Mouse (Mus musculus): ENCODE results near the gene Rsph3a.
A peak's percentile ranks its signal among the peaks of the same experiment; 100 is the strongest.
"Not testable (repeated sequence)": the region's sequence is repeated elsewhere in the genome, so short reads cannot be mapped to it uniquely, and the experiment has no call there.

Rsph3a gene

DNA sequence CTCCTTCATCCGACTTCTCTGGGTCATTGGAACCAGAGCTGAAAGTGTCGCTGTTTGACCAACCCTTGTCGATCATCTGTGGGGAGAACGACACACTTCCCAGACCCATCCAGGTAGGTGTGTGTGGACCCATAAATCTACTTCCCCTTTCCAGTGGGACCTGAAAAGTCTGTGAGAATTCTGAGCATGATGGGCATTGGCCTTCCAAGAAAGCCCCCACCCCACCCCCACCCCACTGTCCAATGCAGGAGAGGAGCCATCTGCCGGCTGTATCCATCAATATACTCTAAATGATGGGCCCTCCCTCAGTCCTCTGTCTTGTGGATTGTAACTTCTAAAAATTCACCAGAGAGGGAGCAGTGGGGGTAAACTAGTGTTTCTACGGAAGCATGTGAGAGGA lies 16.8 kb upstream of the Rsph3a start:
- no peak for DNase-seq (ENCODE audit: low spot score in 2 of 2)

DNA sequence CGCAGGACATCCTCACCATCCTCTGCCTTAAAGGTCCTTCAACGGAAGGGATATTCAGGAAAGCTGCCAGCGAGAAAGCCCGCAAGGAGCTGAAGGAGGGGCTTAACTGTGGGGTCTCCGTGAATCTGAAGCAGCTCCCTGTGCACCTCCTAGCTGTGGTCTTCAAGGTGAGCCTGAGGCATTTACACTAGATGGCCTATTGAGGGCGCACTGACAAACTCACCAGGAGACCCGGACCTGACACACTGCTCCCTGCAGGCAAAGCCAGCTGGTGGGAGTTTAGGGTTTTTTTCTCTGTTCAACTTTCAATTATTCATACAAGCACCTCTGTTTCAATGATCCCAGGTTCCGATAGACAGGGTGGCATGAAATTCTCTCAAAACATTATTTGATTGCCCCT lies 16.1 kb upstream of the Rsph3a start:
- DNase-seq (ENCODE audit: low spot score in 2 of 2): no peak

DNA sequence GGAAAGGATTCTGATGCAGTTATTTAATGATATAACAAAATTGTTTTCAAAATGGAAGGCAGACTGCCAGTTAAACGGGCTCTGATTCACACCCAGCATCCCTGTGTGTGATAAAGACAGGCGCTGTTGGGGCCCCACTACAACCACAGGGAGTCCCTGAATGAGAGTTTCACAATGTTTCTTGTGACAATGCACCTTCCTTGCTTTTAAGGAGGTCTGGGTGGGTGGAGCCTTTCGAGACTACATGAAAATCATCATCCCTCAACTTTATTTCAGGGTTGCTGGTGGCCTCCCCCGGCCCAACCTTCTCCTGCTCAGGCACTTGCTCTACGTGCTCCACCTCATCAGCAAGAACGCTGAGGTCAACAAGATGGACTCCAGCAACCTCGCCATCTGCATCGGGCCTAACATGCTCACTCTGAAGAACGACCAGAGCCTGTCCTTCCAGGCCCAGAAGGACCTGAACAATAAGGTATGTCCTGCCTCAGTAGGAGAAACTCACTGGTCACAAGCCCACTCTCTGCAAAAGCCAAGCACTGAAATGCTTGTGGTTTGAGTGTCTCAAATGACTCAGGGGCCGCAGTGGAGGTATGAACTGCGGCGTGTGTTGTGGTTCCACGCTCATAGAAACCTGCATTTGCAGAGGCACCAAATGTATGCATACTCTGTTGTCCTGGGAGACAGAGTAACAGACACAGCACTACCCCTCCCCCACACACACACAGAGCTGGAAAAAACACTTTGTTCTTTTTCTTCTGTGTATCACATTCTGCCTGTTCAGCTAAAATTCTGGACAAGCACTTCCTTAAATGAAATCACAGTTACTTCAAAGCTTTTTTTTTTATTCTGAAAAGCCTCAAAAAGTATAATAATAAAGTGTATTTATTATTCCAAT lies 14.1 kb upstream of the Rsph3a start:
- DNase-seq (ENCODE audit: low spot score in 2 of 2): no peak

GRCm38 (mm10) chr17:7932121-7932520 lies 13.3 kb upstream of the Rsph3a start:
- not testable (repeated sequence) for DNase-seq (ENCODE audit: low spot score in 2 of 2)

- DNase-seq (ENCODE audit: low spot score in 2 of 2): peak in 1 of 2 experiments; percentile 52
Observed at GRCm38 (mm10) chr17:7939640-7940039, 5.8 kb upstream of the Rsph3a start.

GRCm38 (mm10) chr17:7946053-7946627 lies 726 bp downstream of the Rsph3a start:
- DNase-seq (ENCODE audit: low spot score in 2 of 2): not testable (repeated sequence)

DNA sequence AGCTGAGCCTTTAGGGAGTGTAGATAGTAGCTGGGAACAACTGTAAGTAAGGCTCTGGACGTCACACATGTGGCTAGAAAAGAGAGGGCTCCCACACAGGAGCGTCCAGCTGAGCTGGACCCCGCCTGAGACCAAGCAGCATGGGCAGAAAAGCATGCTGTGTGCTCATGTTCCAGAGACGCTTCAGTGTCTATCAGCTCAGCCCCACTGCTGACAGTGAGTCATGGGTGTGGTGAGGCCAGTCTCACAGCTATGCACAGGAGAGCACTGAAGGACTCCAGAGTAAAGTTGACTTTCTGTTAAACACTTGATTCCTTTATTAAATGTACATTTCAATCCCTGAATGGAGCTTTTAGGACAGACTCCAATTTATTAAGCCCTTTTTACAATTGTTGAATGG lies 5.9 kb downstream of the Rsph3a start:
- DNase-seq (ENCODE audit: low spot score in 2 of 2): not testable (repeated sequence)

DNA sequence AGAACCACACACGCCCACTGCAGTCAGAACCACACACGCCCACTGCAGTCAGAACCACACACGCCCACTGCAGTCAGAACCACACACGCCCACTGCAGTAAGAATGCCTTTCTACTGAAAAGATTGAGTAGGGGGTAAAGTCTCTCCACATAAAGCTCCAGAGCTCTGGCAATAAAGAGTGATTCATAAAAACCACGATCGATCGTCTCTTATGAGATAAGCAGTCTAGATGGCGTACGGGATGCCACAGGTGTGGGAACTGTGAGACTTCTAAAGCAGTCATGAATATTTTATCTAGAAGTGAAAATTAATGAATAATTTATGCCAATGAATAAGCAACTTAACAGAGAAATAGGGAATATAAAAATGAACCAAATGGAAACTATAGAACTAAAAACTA lies 11.8 kb downstream of the Rsph3a start:
- DNase-seq (ENCODE audit: low spot score in 2 of 2): not testable (repeated sequence)

GRCm38 (mm10) chr17:7963333-7963732 lies 17.9 kb downstream of the Rsph3a start:
- DNase-seq (ENCODE audit: low spot score in 2 of 2): not testable (repeated sequence)

DNA sequence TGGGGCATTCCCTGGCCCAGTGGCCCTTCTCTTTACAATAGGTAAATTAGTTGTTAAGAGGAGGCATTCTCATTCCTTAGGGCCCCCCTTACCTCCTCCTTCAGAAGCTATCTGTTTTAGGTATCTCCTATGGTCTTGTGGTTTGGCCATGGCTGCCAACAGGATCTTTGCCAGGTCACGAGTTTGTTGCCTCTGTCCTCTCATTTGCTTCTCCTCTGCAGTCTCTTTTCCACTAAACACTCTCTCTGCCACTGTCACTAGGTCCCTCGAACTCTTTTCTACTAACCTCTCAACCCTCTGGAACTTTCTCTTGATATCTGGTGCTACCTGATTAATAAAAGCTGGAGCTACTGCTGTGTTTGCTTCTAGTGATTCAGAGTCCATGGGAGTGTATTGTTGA lies 19.0 kb downstream of the Rsph3a start:
- DNase-seq (ENCODE audit: low spot score in 2 of 2): not testable (repeated sequence)

DNA sequence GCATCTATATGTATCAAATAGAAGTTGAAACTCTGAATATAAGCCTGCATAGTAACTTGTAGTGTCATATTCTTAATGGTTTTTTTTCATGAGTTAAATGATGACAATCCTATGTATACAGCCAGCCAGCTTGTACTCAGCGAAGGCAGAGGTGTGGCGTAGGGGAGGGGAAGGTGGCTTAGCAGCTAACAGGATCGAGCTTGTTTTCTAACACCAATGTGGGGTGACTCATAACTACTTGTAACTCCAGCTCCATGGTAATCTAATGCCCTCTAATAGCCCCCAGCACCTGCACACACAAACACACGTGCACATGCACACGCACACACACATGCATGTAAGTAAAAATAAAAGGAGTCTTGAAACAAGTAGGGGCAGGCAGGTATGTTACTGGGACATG lies 23.1 kb downstream of the Rsph3a start:
- peak in 1 of 2 experiments; percentile 17 for DNase-seq (ENCODE audit: low spot score in 2 of 2)

DNA sequence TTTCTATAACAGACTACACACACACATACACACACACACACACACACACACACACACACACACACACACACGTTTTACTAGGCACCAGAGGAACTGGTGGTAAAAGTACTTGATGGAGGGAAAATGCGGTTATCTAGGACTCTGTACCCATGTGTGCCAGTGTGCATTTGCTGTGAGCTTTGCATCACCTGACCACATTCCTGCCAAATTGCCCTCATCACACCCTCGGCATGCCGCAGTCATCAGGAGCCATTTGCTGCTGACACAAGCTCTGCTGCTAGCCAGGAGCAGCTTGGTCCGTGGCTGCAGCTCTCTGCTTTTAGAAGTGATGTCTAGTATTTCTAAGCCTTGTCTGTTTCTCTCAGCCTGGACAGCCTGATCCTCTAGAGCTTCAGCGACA lies 24.4 kb downstream of the Rsph3a start:
- DNase-seq (ENCODE audit: low spot score in 2 of 2): not testable (repeated sequence)

GRCm38 (mm10) chr17:7983484-7983883 lies 38.1 kb downstream of the Rsph3a start:
- not testable (repeated sequence) for DNase-seq (ENCODE audit: low spot score in 2 of 2)

DNA sequence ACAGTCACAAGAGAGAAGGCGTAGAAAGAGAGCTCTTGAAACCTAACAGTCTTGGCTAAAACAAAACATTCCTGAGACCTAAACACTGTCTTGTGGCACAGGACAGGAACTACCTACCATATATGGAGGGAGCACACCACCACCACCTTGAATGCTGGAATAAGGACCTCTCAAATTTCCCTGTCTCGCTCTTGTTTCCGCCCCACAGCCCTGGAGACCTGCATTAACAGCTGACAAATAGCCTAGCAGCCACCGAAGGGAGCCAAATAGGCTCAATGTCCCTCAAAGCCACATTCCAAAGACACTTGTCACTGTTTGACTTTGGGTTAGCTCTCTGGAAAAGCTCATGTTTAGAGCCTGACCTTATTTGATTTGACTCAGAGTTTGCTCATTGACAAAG lies 40.2 kb downstream of the Rsph3a start:
- peak in 1 of 2 experiments; percentile 20 for DNase-seq (ENCODE audit: low spot score in 2 of 2)

GRCm38 (mm10) chr17:7987038-7987437 lies 41.6 kb downstream of the Rsph3a start:
- DNase-seq (ENCODE audit: low spot score in 2 of 2): not testable (repeated sequence)

DNA sequence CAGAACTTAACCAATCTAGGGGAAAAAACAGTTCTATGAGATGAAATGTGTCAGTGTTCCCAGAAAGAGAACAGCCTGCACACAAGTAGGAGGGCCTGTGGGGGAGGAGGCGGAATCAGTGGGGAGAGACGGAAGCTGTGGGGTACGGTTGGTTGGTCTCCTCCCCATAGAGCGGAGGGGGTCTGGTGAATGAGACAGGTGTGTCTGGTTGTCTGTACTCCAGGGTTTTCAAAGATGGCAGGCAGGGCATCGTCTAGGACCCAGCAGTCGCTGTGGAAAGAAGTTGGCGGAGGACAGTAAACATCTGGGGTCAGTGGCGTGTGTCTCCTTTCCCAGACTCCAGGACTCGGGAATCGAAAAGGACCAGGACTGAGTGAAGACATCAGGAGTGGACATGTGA lies 57.8 kb downstream of the Rsph3a start:
- not testable (repeated sequence) for DNase-seq (ENCODE audit: low spot score in 2 of 2)

GRCm38 (mm10) chr17:8006771-8007170 lies 61.4 kb downstream of the Rsph3a start:
- DNase-seq (ENCODE audit: low spot score in 2 of 2): not testable (repeated sequence)

- DNase-seq (ENCODE audit: low spot score in 2 of 2): not testable (repeated sequence)
Observed at GRCm38 (mm10) chr17:8009565-8009964, 64.2 kb downstream of the Rsph3a start.

- not testable (repeated sequence) for DNase-seq (ENCODE audit: low spot score in 2 of 2)
Observed at GRCm38 (mm10) chr17:8013974-8014373, 68.6 kb downstream of the Rsph3a start.

GRCm38 (mm10) chr17:8022675-8023074 lies 77.3 kb downstream of the Rsph3a start:
- not testable (repeated sequence) for DNase-seq (ENCODE audit: low spot score in 2 of 2)

- not testable (repeated sequence) for DNase-seq (ENCODE audit: low spot score in 2 of 2)
Observed at GRCm38 (mm10) chr17:8027475-8028168, 82.2 kb downstream of the Rsph3a start.

Measured in urinary bladder, postnatal 36 days (tissue).